Mouse (Mus musculus): ENCODE results near the gene Hyal1.

DNA sequence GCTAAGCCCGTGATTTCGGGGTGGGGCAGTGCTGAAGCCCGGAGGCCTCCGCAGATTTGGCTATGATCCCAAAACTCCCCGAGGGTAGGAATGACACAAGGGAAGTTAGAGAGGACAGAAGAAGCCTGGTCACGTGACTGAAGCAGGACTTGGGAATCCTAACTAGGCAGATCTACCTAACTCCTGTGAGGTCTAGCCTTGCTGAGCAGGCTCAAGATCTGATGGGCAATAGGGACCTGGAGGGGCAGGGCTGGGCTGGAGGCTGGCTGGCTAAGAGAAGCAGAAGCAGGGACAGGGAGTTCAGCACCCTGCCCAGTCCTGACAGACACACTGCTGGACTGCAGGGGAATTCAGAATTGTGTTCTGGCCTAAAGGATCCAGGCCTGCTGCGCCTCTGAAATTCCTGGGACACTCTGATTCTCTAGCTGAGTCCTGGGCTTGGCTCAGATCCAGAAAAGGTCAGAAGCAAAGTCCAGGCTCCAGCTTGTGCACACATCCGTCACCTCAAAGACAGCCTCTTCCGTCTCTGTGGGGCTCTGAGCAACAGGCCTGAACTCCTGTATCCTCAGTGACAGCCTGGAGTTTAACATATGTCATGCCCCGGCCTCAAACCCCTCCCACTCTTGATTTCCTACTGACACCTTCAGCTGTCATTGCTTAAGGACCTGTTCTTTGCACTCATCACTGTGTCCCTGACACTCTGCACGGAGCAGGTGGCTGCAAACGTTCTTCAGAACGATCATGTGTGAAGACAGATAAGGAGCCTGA is 42.2 kb downstream of the Hyal1 start:
- TF ChIP-seq CTCF (IDR thresholded peaks at IDR 0.05; ENCODE audit: low read depth), result peak; percentile 9; the same call in 1 of the 2 replicates
- peak; percentile 100 for TF ChIP-seq EP300 (IDR thresholded peaks at IDR 0.05; ENCODE audit: low read depth)

Measured in heart, postnatal 0 days (tissue).